Mouse (Mus musculus) G1E (cell line): ENCODE results near the gene Mrpl24. TPM values are rescaled to one million over a fixed set of nuclear protein-coding genes. Genes with fewer than 3 reads are reported as not detected.

ENCODE experiments used
- ATAC-seq: 2 replicates; pipeline ENCODE4 v1.8.0; 2016; ENCODE audit warnings: mild to moderate bottlenecking; ENCODE audit not compliant: insufficient number of reproducible peaks, poor library complexity, low FRiP score, severe bottlenecking; ENCODE audit errors: extremely low read depth
- DNase-seq: peaks from one replicate; pipeline ENCODE4 v3.0.0; 2012; ENCODE audit warnings: low spot score
- H3K27me3 ChIP-seq: 2 replicates; pipeline ENCODE4 v1.6.1; 2012; ENCODE audit warnings: mild to moderate bottlenecking, low read length, inconsistent platforms; ENCODE audit not compliant: insufficient read depth
- H3K36me3 ChIP-seq: replicated peaks from 2 replicates; pipeline ENCODE3; 2012; ENCODE audit warnings: mild to moderate bottlenecking, inconsistent platforms
- H3K4me1 ChIP-seq: 2 replicates; pipeline ENCODE4 v1.6.1; 2012; ENCODE audit warnings: low read depth, low read length, inconsistent platforms, mixed read lengths; ENCODE audit not compliant: insufficient read depth
- H3K4me3 ChIP-seq: 2 replicates; pipeline ENCODE4 v1.5.1; 2012; ENCODE audit warnings: low read depth, mild to moderate bottlenecking, inconsistent platforms, low read length, moderate library complexity, mixed read lengths
- H3K9me3 ChIP-seq: replicated peaks from 2 replicates; pipeline ENCODE4 v1.6.1; 2012; ENCODE audit warnings: inconsistent platforms
- CTCF ChIP-seq: IDR thresholded peaks from 2 replicates; pipeline ENCODE4 v1.5.1; 2012; ENCODE audit warnings: low read depth, low read length, inconsistent platforms, mixed read lengths
- GATA1 ChIP-seq: IDR thresholded peaks from 2 replicates; pipeline ENCODE4 v1.6.1; 2012; ENCODE audit warnings: borderline replicate concordance, low read length, inconsistent platforms, mixed read lengths
- GATA2 ChIP-seq: IDR thresholded peaks from 2 replicates; pipeline ENCODE4 v1.6.1; 2012; ENCODE audit warnings: low read depth, low read length, inconsistent platforms, borderline replicate concordance
- POLR2AphosphoS5 ChIP-seq: IDR thresholded peaks from 2 replicates; pipeline ENCODE4 v1.6.1; 2012; ENCODE audit warnings: low read depth, low read length, inconsistent platforms; ENCODE audit not compliant: insufficient replicate concordance
- TAL1 ChIP-seq: conservative IDR thresholded peaks from 2 replicates; pipeline ENCODE4 v1.6.1; 2012; ENCODE audit warnings: low read depth, low read length, inconsistent platforms, mixed read lengths
- polyA plus RNA-seq: library from polyadenylated mRNA; stranded (reverse); fragments of >175 nt; gene quantifications from 2 replicates; pipeline ENCODE4 v1.2.3, GENCODE M21; 2012
- total RNA-seq, 2 experiments: library from RNA; stranded (forward) in 1 of 2; stranded (reverse) in 1 of 2; fragments of 200-1000 nt in 1 of 2; fragments of >200 nt in 1 of 2; fragmentation: Nextera tagmentation in 1 of 2; gene quantifications; 2 replicates each; pipeline ENCODE4 v1.2.3; 2014 to 2017

The Mrpl24 gene
- 289 and 317 TPM in 2 replicates for total RNA-seq (2014; fragmentation: Nextera tagmentation)
- 183 and 204 TPM in 2 replicates for total RNA-seq (2017)
- polyA plus RNA-seq, result 21.2 and 24.9 TPM in 2 replicates

- DNase-seq, result peak; percentile 50
- Histone ChIP-seq H3K4me3 (peak within 1 kb of the TSS; percentile 73), H3K4me1 (peaks cover 58% of the 10 kb centered on the region), H3K36me3 (peaks cover 81% of the 10 kb centered on the region), H3K9me3 (no peaks in the 10 kb centered on the region), H3K27me3 (no peaks in the 10 kb centered on the region)
- peak; percentile 64 for ATAC-seq
- TF ChIP-seq GATA1, result no peak
- no peak for TF ChIP-seq TAL1
- no peak for TF ChIP-seq CTCF
- TF ChIP-seq POLR2AphosphoS5, result no peak
- TF ChIP-seq GATA2, result no peak
Measured at GRCm38 (mm10) chr3:87919336-87920108, at the start of gene Mrpl24. Mrpl24 (plus strand) TSS chr3:87919506.

- H3K4me1 ChIP-seq, result peaks cover 6% of the 10 kb centered on the region
- no peak for TF ChIP-seq POLR2AphosphoS5
- no peak for TF ChIP-seq CTCF
- no peak for TF ChIP-seq GATA2
- no peak for TF ChIP-seq TAL1
- TF ChIP-seq GATA1, result no peak
- H3K9me3 ChIP-seq, result no peaks in the 10 kb centered on the region
- DNase-seq (no peak), ATAC-seq (no peak)
- H3K36me3 ChIP-seq, result peaks cover 82% of the 10 kb centered on the region
- H3K4me3 ChIP-seq, result no peak overlapping the region
- no peaks in the 10 kb centered on the region for H3K27me3 ChIP-seq
Measured at GRCm38 (mm10) chr3:87877730-87878129, 41.6 kb upstream of the Mrpl24 start.

- H3K9me3 ChIP-seq, result peaks cover 5% of the 10 kb centered on the region
- DNase-seq (no peak), ATAC-seq (no peak)
- H3K4me1 ChIP-seq, result peaks cover 30% of the 10 kb centered on the region
- H3K4me3 ChIP-seq, result peak overlapping the region; percentile 92
- H3K27me3 ChIP-seq, result no peaks in the 10 kb centered on the region
- no peak for TF ChIP-seq CTCF
- TF ChIP-seq GATA1, result no peak
- TF ChIP-seq GATA2, result no peak
- no peak for TF ChIP-seq POLR2AphosphoS5
- no peak for TF ChIP-seq TAL1
- H3K36me3 ChIP-seq, result peaks cover 32% of the 10 kb centered on the region
Measured at GRCm38 (mm10) chr3:87884291-87884690, 35.0 kb upstream of the Mrpl24 start.

GRCm38 (mm10) chr3:87884708-87885251, 34.5 kb upstream of the Mrpl24 start:
- Histone ChIP-seq H3K27me3 (no peaks in the 10 kb centered on the region), H3K36me3 (peaks cover 31% of the 10 kb centered on the region), H3K9me3 (peaks cover 5% of the 10 kb centered on the region), H3K4me3 (peak overlapping the region; percentile 92), H3K4me1 (peaks cover 30% of the 10 kb centered on the region)
- DNase-seq (peak; percentile 49), ATAC-seq (no peak)
- TF ChIP-seq GATA2 (no peak), GATA1 (no peak), TAL1 (no peak), POLR2AphosphoS5 (no peak), CTCF (no peak)

GRCm38 (mm10) chr3:87885281-87886003, 33.9 kb upstream of the Mrpl24 start, which contains the start of gene Prcc:
Prcc (minus strand) TSS chr3:87885608.
- peak; percentile 94 for ATAC-seq

GRCm38 (mm10) chr3:87886004-87886365, 33.3 kb upstream of the Mrpl24 start:
- DNase-seq, result no peak
- peak overlapping the region; percentile 92 for H3K4me3 ChIP-seq

More at GRCm38 (mm10) chr3:87885281-87886003, 33.9 kb upstream of the Mrpl24 start, which contains the start of gene Prcc:
- Histone ChIP-seq H3K4me3 (peak within 1 kb of the TSS; percentile 92), H3K27me3 (no peaks in the 10 kb centered on the region), H3K9me3 (peaks cover 5% of the 10 kb centered on the region), H3K4me1 (peaks cover 30% of the 10 kb centered on the region), H3K36me3 (peaks cover 24% of the 10 kb centered on the region)
- DNase-seq, result peak; percentile 82
- no peak for TF ChIP-seq TAL1
- no peak for TF ChIP-seq CTCF
- TF ChIP-seq GATA1, result no peak
- no peak for TF ChIP-seq POLR2AphosphoS5

More at GRCm38 (mm10) chr3:87886004-87886365, 33.3 kb upstream of the Mrpl24 start:
- peaks cover 5% of the 10 kb centered on the region for H3K9me3 ChIP-seq
- no peak for TF ChIP-seq POLR2AphosphoS5
- no peak for TF ChIP-seq CTCF
- no peak for TF ChIP-seq GATA1
- TF ChIP-seq GATA2, result no peak
- TF ChIP-seq TAL1, result no peak
- no peaks in the 10 kb centered on the region for H3K27me3 ChIP-seq
- peaks cover 20% of the 10 kb centered on the region for H3K36me3 ChIP-seq
- ATAC-seq, result no peak
- peaks cover 30% of the 10 kb centered on the region for H3K4me1 ChIP-seq
